Mouse (Mus musculus) layer of hippocampus, adult 11-12 months (tissue): ENCODE results near the gene Cep295nl.
A peak's percentile ranks its signal among the peaks of the same experiment; 100 is the strongest.

ENCODE experiments used
- DNase-seq: peaks from one replicate; pipeline ENCODE4 v3.0.0; 2022; ENCODE audit warnings: low spot score

Gene Cep295nl

GRCm38 (mm10) chr11:118355205-118355604 is 12.9 kb upstream of the Cep295nl start:
- DNase-seq: peak; percentile 89

- no peak for DNase-seq
Measured at GRCm38 (mm10) chr11:118354636-118355191, 12.4 kb upstream of the Cep295nl start.

- DNase-seq: no peak
Measured at GRCm38 (mm10) chr11:118349494-118349893, 7.2 kb upstream of the Cep295nl start.

- DNase-seq: peak; percentile 51
Measured at GRCm38 (mm10) chr11:118348877-118349276, 6.6 kb upstream of the Cep295nl start.

- no peak for DNase-seq
Measured at GRCm38 (mm10) chr11:118348419-118348818, 6.1 kb upstream of the Cep295nl start.

GRCm38 (mm10) chr11:118347911-118348310 is 5.6 kb upstream of the Cep295nl start:
- no peak for DNase-seq

GRCm38 (mm10) chr11:118347391-118347790 is 5.1 kb upstream of the Cep295nl start:
- DNase-seq: no peak

- DNase-seq: no peak
Measured at GRCm38 (mm10) chr11:118346395-118347096, 4.2 kb upstream of the Cep295nl start.

GRCm38 (mm10) chr11:118345693-118346092 is 3.4 kb upstream of the Cep295nl start:
- DNase-seq: peak; percentile 55

GRCm38 (mm10) chr11:118343629-118344028 is 1.3 kb upstream of the Cep295nl start:
- DNase-seq: no peak

GRCm38 (mm10) chr11:118337491-118338168 is 4.7 kb downstream of the Cep295nl start:
- DNase-seq: no peak

GRCm38 (mm10) chr11:118333431-118333830 is 8.9 kb downstream of the Cep295nl start:
- no peak for DNase-seq

GRCm38 (mm10) chr11:118332376-118332775 is 9.9 kb downstream of the Cep295nl start:
- no peak for DNase-seq

GRCm38 (mm10) chr11:118330777-118331176 is 11.5 kb downstream of the Cep295nl start:
- peak; percentile 75 for DNase-seq

- no peak for DNase-seq
Measured at GRCm38 (mm10) chr11:118330361-118330760, 11.9 kb downstream of the Cep295nl start.

- no peak for DNase-seq
Measured at GRCm38 (mm10) chr11:118328947-118329346, 13.4 kb downstream of the Cep295nl start.

- no peak for DNase-seq
Measured at GRCm38 (mm10) chr11:118328511-118328910, 13.8 kb downstream of the Cep295nl start.

GRCm38 (mm10) chr11:118326991-118327971 is 15.0 kb downstream of the Cep295nl start:
- DNase-seq: peak; percentile 89

- no peak for DNase-seq
Measured at GRCm38 (mm10) chr11:118326491-118326890, 15.8 kb downstream of the Cep295nl start.

GRCm38 (mm10) chr11:118324541-118324940 is 17.8 kb downstream of the Cep295nl start:
- DNase-seq: no peak

GRCm38 (mm10) chr11:118323974-118324373 is 18.3 kb downstream of the Cep295nl start:
- DNase-seq: no peak

GRCm38 (mm10) chr11:118322647-118323046 is 19.7 kb downstream of the Cep295nl start:
- no peak for DNase-seq
